Mouse (Mus musculus) MEL (cell line): Measurements from ENCODE around the gene Scin. TPM values are rescaled to one million over a fixed set of nuclear protein-coding genes. Genes with fewer than 3 reads are reported as not detected.
A peak's percentile ranks its signal among the peaks of the same experiment; 100 is the strongest.

ENCODE experiments used
- DNase-seq: peaks from one replicate; pipeline ENCODE4 v3.0.0; 2011; ENCODE audit warnings: low read depth, low spot score
- H3K27ac ChIP-seq: 2 replicates; pipeline ENCODE4 v1.5.1; 2012; ENCODE audit warnings: low read depth, mild to moderate bottlenecking, control low read depth, low read length, moderate library complexity; ENCODE audit not compliant: control insufficient read depth
- H3K27me3 ChIP-seq, 2 experiments: fragments of 150-350 bp in 1 of 2; sonication (generic) in 1 of 2; 2 replicates each; pipeline ENCODE4 v1.6.1; 2012; ENCODE audit warnings: low read length in 2 of 2, mild to moderate bottlenecking in 2 of 2, improper control_type of control experiment in 1 of 2, moderate library complexity in 1 of 2; ENCODE audit not compliant: insufficient read depth in 2 of 2, control insufficient read depth in 1 of 2
- H3K36me3 ChIP-seq, 2 experiments: 2 replicates each; pipeline ENCODE4 v1.6.1; 2012 to 2014; ENCODE audit warnings: low read length in 2 of 2, improper control_type of control experiment in 1 of 2, inconsistent platforms in 1 of 2, mild to moderate bottlenecking in 1 of 2; ENCODE audit not compliant: insufficient read depth in 2 of 2, control insufficient read depth in 1 of 2
- H3K4me1 ChIP-seq, 2 experiments: fragments of 150-350 bp in 1 of 2; sonication (generic) in 1 of 2; 2 replicates each; pipeline ENCODE4 v1.6.1; 2012; ENCODE audit warnings: low read length in 2 of 2, improper control_type of control experiment in 1 of 2, mild to moderate bottlenecking in 1 of 2; ENCODE audit not compliant: insufficient read depth in 2 of 2, control insufficient read depth in 1 of 2
- H3K4me3 ChIP-seq, 2 experiments: fragments of 150-350 bp in 1 of 2; sonication (generic) in 1 of 2; 2 replicates each; pipeline ENCODE4 v1.5.1; 2012; ENCODE audit warnings: low read depth in 2 of 2, low read length in 2 of 2, mild to moderate bottlenecking in 2 of 2, moderate library complexity in 2 of 2, control low read depth in 1 of 2, improper control_type of control experiment in 1 of 2; ENCODE audit not compliant: control insufficient read depth in 1 of 2, insufficient read depth in 1 of 2
- H3K79me2 ChIP-seq: 2 replicates; pipeline ENCODE4 v1.6.1; 2012; ENCODE audit warnings: mild to moderate bottlenecking, low read length, moderate library complexity; ENCODE audit not compliant: control insufficient read depth, poor library complexity, insufficient read depth
- H3K9ac ChIP-seq: 2 replicates; pipeline ENCODE4 v1.6.1; 2012; ENCODE audit warnings: low read depth, mild to moderate bottlenecking, control low read depth, low read length, moderate library complexity; ENCODE audit not compliant: control insufficient read depth, poor library complexity, severe bottlenecking
- H3K9me3 ChIP-seq: fragments of 150-350 bp; sonication (generic); replicated peaks from 2 replicates; pipeline ENCODE4 v1.6.1; 2012; ENCODE audit warnings: mild to moderate bottlenecking, low read length, improper control_type of control experiment, moderate library complexity; ENCODE audit not compliant: insufficient read depth
- BHLHE40 ChIP-seq: IDR thresholded peaks from 2 replicates; pipeline ENCODE4 v1.6.1; 2012; ENCODE audit warnings: low read depth, mild to moderate bottlenecking, inconsistent platforms, low read length, improper control_type of control experiment, borderline replicate concordance
- CHD1 ChIP-seq: IDR thresholded peaks from 2 replicates; pipeline ENCODE4 v1.6.1; 2012; ENCODE audit warnings: low read depth, mild to moderate bottlenecking, inconsistent platforms, low read length, improper control_type of control experiment
- CHD2 ChIP-seq: IDR thresholded peaks from 2 replicates; pipeline ENCODE4 v1.6.1; 2011; ENCODE audit warnings: low read length, improper control_type of control experiment
- CTCF ChIP-seq, 3 experiments: IDR thresholded peaks in 2 of 3; conservative IDR thresholded peaks in 1 of 3; 2 replicates each; pipeline ENCODE4 v1.5.1; 2011 to 2012; ENCODE audit warnings: low read length in 3 of 3, low read depth in 2 of 3, mild to moderate bottlenecking in 2 of 3, improper control_type of control experiment in 1 of 3, inconsistent platforms in 1 of 3, mixed read lengths in 1 of 3, moderate library complexity in 1 of 3; ENCODE audit not compliant: control insufficient read depth in 1 of 3, insufficient read depth in 1 of 3, poor library complexity in 1 of 3, severe bottlenecking in 1 of 3
- E2F4 ChIP-seq: IDR thresholded peaks from 2 replicates; pipeline ENCODE4 v1.6.1; 2011; ENCODE audit warnings: low read depth, low read length, improper control_type of control experiment, borderline replicate concordance
- ELF1 ChIP-seq: IDR thresholded peaks from 2 replicates; pipeline ENCODE4 v1.6.1; 2014; ENCODE audit warnings: low read depth, mild to moderate bottlenecking, inconsistent platforms, low read length, improper control_type of control experiment, moderate library complexity
- EP300 ChIP-seq, 2 experiments: IDR thresholded peaks; 2 replicates each; pipeline ENCODE4 v1.6.1; 2011; ENCODE audit warnings: improper control_type of control experiment in 2 of 2, low read length in 2 of 2, low read depth in 1 of 2, mild to moderate bottlenecking in 1 of 2
- ETS1 ChIP-seq: IDR thresholded peaks from 2 replicates; pipeline ENCODE4 v1.6.1; 2012; ENCODE audit warnings: low read depth, mild to moderate bottlenecking, inconsistent platforms, low read length, improper control_type of control experiment, moderate library complexity
- GABPA ChIP-seq: IDR thresholded peaks from 2 replicates; pipeline ENCODE4 v1.6.1; 2012; ENCODE audit warnings: low read depth, mild to moderate bottlenecking, inconsistent platforms, low read length, improper control_type of control experiment, moderate library complexity
- GATA1 ChIP-seq: IDR thresholded peaks from 2 replicates; pipeline ENCODE4 v1.6.1; 2011; ENCODE audit warnings: low read depth, low read length, improper control_type of control experiment
- MAX ChIP-seq: IDR thresholded peaks from 2 replicates; pipeline ENCODE4 v1.6.1; 2011; ENCODE audit warnings: low read length, improper control_type of control experiment
- MAZ ChIP-seq: IDR thresholded peaks from 2 replicates; pipeline ENCODE4 v1.6.1; 2012; ENCODE audit warnings: low read depth, mild to moderate bottlenecking, inconsistent platforms, low read length, improper control_type of control experiment
- MEF2A ChIP-seq: IDR thresholded peaks from 2 replicates; pipeline ENCODE4 v1.6.1; 2014; ENCODE audit warnings: low read depth, mild to moderate bottlenecking, inconsistent platforms, low read length, improper control_type of control experiment; ENCODE audit not compliant: poor library complexity, insufficient replicate concordance, severe bottlenecking; ENCODE audit errors: extremely low read depth
- MXI1 ChIP-seq: IDR thresholded peaks from 2 replicates; pipeline ENCODE4 v1.6.1; 2011; ENCODE audit warnings: mild to moderate bottlenecking, low read depth, low read length, improper control_type of control experiment
- MYB ChIP-seq: IDR thresholded peaks from 2 replicates; pipeline ENCODE4 v1.6.1; 2011; ENCODE audit warnings: mild to moderate bottlenecking, low read depth, low read length, improper control_type of control experiment
- MYC ChIP-seq: IDR thresholded peaks from 2 replicates; pipeline ENCODE4 v1.6.1; 2011; ENCODE audit warnings: low read depth, mild to moderate bottlenecking, low read length, improper control_type of control experiment, moderate library complexity
- POLR2AphosphoS2 ChIP-seq: IDR thresholded peaks from 2 replicates; pipeline ENCODE4 v1.6.1; 2011; ENCODE audit warnings: low read length, improper control_type of control experiment
- POLR2AphosphoS5 ChIP-seq: IDR thresholded peaks from 2 replicates; pipeline ENCODE4 v1.6.1; 2012; ENCODE audit warnings: low read depth, borderline replicate concordance, mild to moderate bottlenecking, inconsistent platforms, low read length, moderate library complexity, mixed read lengths
- RCOR1 ChIP-seq: IDR thresholded peaks from 2 replicates; pipeline ENCODE4 v1.6.1; 2012; ENCODE audit warnings: low read depth, mild to moderate bottlenecking, inconsistent platforms, low read length, improper control_type of control experiment
- TAL1 ChIP-seq: IDR thresholded peaks from 2 replicates; pipeline ENCODE4 v1.6.1; 2012; ENCODE audit warnings: mild to moderate bottlenecking, inconsistent platforms, low read length, moderate library complexity, mixed read lengths
- TCF12 ChIP-seq: IDR thresholded peaks from 2 replicates; pipeline ENCODE4 v1.6.1; 2014; ENCODE audit warnings: low read depth, mild to moderate bottlenecking, inconsistent platforms, low read length, improper control_type of control experiment, moderate library complexity
- UBTF ChIP-seq: IDR thresholded peaks from 2 replicates; pipeline ENCODE4 v1.6.1; 2012; ENCODE audit warnings: low read depth, mild to moderate bottlenecking, inconsistent platforms, low read length, improper control_type of control experiment, moderate library complexity, borderline replicate concordance; ENCODE audit not compliant: insufficient read depth
- USF1 ChIP-seq: IDR thresholded peaks from 2 replicates; pipeline ENCODE4 v1.6.1; 2014; ENCODE audit warnings: low read depth, mild to moderate bottlenecking, inconsistent platforms, low read length, improper control_type of control experiment, moderate library complexity
- ZNF384 ChIP-seq: IDR thresholded peaks from 2 replicates; pipeline ENCODE4 v1.6.1; 2012; ENCODE audit warnings: low read depth, mild to moderate bottlenecking, inconsistent platforms, low read length, improper control_type of control experiment
- polyA plus RNA-seq, 2 experiments: library from polyadenylated mRNA; stranded (reverse) in 1 of 2; unstranded in 1 of 2; fragments of >175 nt in 1 of 2; fragments of >200 nt in 1 of 2; gene quantifications; 2 replicates each; pipeline versions ENCODE4 v1.2.1 to v1.2.4; 2012; ENCODE audit warnings: low replicate concordance in 2 of 2, low read depth in 1 of 2; ENCODE audit not compliant: insufficient read length in 2 of 2, insufficient read depth in 1 of 2, missing spikeins in 1 of 2
- total RNA-seq: library from RNA; depleted of rRNA; stranded (reverse); fragments of 300-350 nt; gene quantifications from 2 replicates; pipeline ENCODE4 v1.2.3, GENCODE M21; 2012

Scin gene
- total and polyA plus RNA-seq, 3 experiments = 0.03 to 0.04 TPM; not detected in 1

DNA sequence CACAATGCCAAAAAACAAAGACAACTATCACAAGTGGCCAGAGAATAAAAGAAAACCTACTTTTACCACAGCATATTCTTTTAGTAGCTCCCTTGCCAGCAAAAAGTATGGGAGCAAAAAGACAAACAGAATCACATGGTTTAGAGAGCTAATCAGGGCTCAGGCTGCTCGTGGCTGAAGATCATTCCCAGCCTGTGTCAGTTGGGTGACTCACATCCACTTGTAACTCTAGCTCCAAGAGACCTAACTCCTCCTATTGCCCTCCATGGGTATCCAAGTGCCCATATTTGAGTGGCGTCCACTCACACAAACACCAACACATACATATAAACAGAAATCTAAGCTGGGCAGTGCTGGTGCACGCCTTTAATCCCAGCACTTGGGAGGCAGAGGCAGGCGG is 104.8 kb downstream of the Scin start:
- Histone ChIP-seq H3K9ac (no peak overlapping the region), H3K9me3 (no peaks in the 10 kb centered on the region), H3K27ac (no peak overlapping the region), H3K4me3 (no peak overlapping the region), H3K36me3 (peaks cover 5 to 29% of the 10 kb centered on the region in 2 experiments; a peak in 3 of 4 replicates), H3K4me1 (peaks cover 14 to 20% of the 10 kb centered on the region in 2 experiments), H3K79me2 (peaks cover 3% of the 10 kb centered on the region; the same call in 1 of the 2 replicates), H3K27me3 (no peaks in the 10 kb centered on the region)
- DNase-seq = peak; percentile 50
- peak; percentile 50; the same call in 1 of the 2 replicates for TF ChIP-seq USF1
- no peak for TF ChIP-seq ELF1
- TF ChIP-seq POLR2AphosphoS5 = no peak
- peak; percentile 42; the same call in 1 of the 2 replicates for TF ChIP-seq MAX

DNA sequence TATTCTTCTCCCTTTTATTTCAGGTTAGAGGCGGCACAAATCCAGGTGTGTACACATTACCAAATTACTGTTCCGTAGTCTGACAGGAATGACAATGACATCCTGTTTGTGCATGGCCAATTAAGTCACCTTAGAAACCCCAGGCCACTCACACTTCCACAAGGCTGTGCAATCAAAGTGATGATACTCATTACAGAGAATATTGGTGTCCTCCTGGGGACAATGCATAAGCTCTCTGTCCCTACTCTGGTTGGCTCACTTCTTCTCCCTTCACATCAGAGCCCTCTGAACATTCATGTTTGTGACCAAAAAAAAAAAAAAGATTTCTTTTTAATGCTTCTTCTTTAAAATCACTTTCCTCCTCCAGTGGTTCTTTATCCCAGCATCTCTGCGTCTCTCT is 106.2 kb downstream of the Scin start:
- no peaks in the 10 kb centered on the region for H3K79me2 ChIP-seq
- H3K4me3 ChIP-seq = no peak overlapping the region
- H3K4me1 ChIP-seq = peaks cover 17 to 29% of the 10 kb centered on the region in 2 experiments
- H3K27ac ChIP-seq = peak overlapping the region; percentile 45; the same call in 1 of the 2 replicates
- no peaks in the 10 kb centered on the region for H3K9me3 ChIP-seq
- H3K9ac ChIP-seq = no peak overlapping the region
- H3K27me3 ChIP-seq = no peaks in the 10 kb centered on the region
- peaks cover 0 to 39% of the 10 kb centered on the region in 2 experiments; a peak in 2 of 4 replicates for H3K36me3 ChIP-seq
- no peak for DNase-seq
- TF ChIP-seq ELF1 (no peak), MYC (no peak), USF1 (no peak), BHLHE40 (no peak), CHD1 (no peak)
- TF ChIP-seq, all 39 proteins: peak for 0

DNA sequence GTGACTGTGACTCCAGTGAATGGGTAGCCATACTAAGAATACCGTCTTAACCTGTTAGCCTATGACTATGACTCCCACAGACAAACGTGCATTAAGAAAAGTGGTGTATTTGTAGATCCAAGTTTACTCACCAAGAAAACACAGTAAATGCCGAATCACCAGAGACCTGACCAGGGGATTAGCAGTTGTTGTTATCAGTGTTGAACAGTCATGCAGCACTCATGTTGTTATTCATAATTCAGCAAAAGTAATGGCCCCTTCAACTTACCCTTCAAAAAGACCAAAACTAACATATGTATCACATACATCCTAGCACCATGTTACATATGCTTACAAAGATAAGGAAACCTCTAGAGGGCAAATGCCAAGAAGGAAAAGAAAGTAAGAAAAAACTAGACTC is 106.6 kb downstream of the Scin start:
- Histone ChIP-seq H3K9ac (peak overlapping the region; percentile 17; the same call in 1 of the 2 replicates), H3K4me1 (peaks cover 19 to 29% of the 10 kb centered on the region in 2 experiments), H3K79me2 (no peaks in the 10 kb centered on the region), H3K27me3 (no peaks in the 10 kb centered on the region), H3K27ac (peak overlapping the region; percentile 68), H3K9me3 (no peaks in the 10 kb centered on the region), H3K36me3 (peaks cover 0 to 41% of the 10 kb centered on the region in 2 experiments; a peak in 2 of 4 replicates), H3K4me3 (no peak overlapping the region)
- peak; percentile 65 for DNase-seq
- TF ChIP-seq TCF12 (peak; percentile 60), MEF2A (0 out of 2 replicates have a peak, but pooled peaks have one; percentile 2), POLR2AphosphoS2 (no peak), TAL1 (peak; percentile 88), USF1 (no peak), CHD2 (no peak), MYB (no peak), CTCF (IDR thresholded peaks at IDR 0.05 in 2 of 3, conservative IDR thresholded peaks at IDR 0.05 in 1 of 3; ENCODE audit: control insufficient read depth in 1 of 3, insufficient read depth in 1 of 3, low read depth in 2 of 3, low read length in 3 of 3, poor library complexity in 1 of 3, severe bottlenecking in 1 of 3) (no peak), GABPA (no peak), GATA1 (peak; percentile 79), E2F4 (no peak), ELF1 (no peak), ETS1 (peak; percentile 74), ZNF384 (no peak), MAX (no peak), MAZ (no peak), EP300 (IDR thresholded peaks at IDR 0.05; ENCODE audit: low read depth in 1 of 2, low read length in 2 of 2) (peak; percentile 73 to 75; a peak in 3 of 4 replicates), RCOR1 (no peak), UBTF (no peak), MXI1 (peak; percentile 32; the same call in 1 of the 2 replicates), MYC (peak; percentile 36; the same call in 1 of the 2 replicates)
